Mouse (Mus musculus) olfactory bulb, adult 2 months (tissue): Measurements from ENCODE around the gene D13Ertd608e.

Experiments used
- CTCF ChIP-seq: fragments of 200-500 bp; IDR thresholded peaks from 2 replicates; pipeline ENCODE4 v1.5.1; 2012; ENCODE audit warnings: low read depth, mild to moderate bottlenecking, low read length, moderate library complexity; ENCODE audit not compliant: insufficient read depth
- POLR2A ChIP-seq: fragments of 200-500 bp; IDR thresholded peaks from 2 replicates; pipeline ENCODE4 v1.6.1; 2012; ENCODE audit warnings: mild to moderate bottlenecking, low read depth, low read length, moderate library complexity; ENCODE audit not compliant: insufficient read depth

- TF ChIP-seq CTCF (0 out of 2 replicates have a peak, but pooled peaks have one; percentile 10), POLR2A (peak; percentile 58; the same call in 1 of the 2 replicates)
Measured at GRCm38 (mm10) chr13:119790761-119791579, 44.8 kb upstream of the D13Ertd608e start, which contains the start of gene Zfp131.
